Mouse (Mus musculus) thymus, adult 2 months (tissue): ENCODE results near the gene Car15. TPM values are rescaled to one million over a fixed set of nuclear protein-coding genes. Genes with fewer than 3 reads are reported as not detected.

Source experiments
- DNase-seq: peaks from one replicate; pipeline ENCODE4 v3.0.0; 2021
- H3K27ac ChIP-seq: fragments of 200-500 bp; 2 replicates; pipeline ENCODE4 v1.5.1; 2012; ENCODE audit warnings: low read length, control low read depth; ENCODE audit not compliant: control insufficient read depth, insufficient read depth
- H3K27me3 ChIP-seq: fragments of 200-500 bp; 2 replicates; pipeline ENCODE4 v1.6.1; 2012; ENCODE audit warnings: mild to moderate bottlenecking, low read length, moderate library complexity, mixed read lengths; ENCODE audit not compliant: control insufficient read depth, insufficient read depth
- H3K36me3 ChIP-seq: fragments of 200-500 bp; 2 replicates; pipeline ENCODE4 v1.6.1; 2012; ENCODE audit warnings: mild to moderate bottlenecking, low read length, moderate library complexity; ENCODE audit not compliant: control insufficient read depth, insufficient read depth
- H3K4me1 ChIP-seq: fragments of 200-500 bp; replicated peaks from 2 replicates; pipeline ENCODE4 v1.6.1; 2012; ENCODE audit warnings: low read length; ENCODE audit not compliant: control insufficient read depth, insufficient read depth
- H3K4me3 ChIP-seq: fragments of 200-500 bp; 2 replicates; pipeline ENCODE4 v1.5.1; 2012; ENCODE audit warnings: mild to moderate bottlenecking, low read length, control low read depth, moderate library complexity; ENCODE audit not compliant: control insufficient read depth, insufficient read depth
- CTCF ChIP-seq: fragments of 200-500 bp; IDR thresholded peaks from 2 replicates; pipeline ENCODE4 v1.5.1; 2012; ENCODE audit warnings: mild to moderate bottlenecking, control low read depth, low read length, moderate library complexity, borderline replicate concordance; ENCODE audit not compliant: control insufficient read depth, poor library complexity, insufficient read depth; ENCODE audit errors: extremely low read depth
- POLR2A ChIP-seq: fragments of 200-500 bp; IDR thresholded peaks from 2 replicates; pipeline ENCODE4 v1.6.1; 2012; ENCODE audit warnings: mild to moderate bottlenecking, low read length, control low read depth, moderate library complexity; ENCODE audit not compliant: control insufficient read depth, poor library complexity, insufficient read depth; ENCODE audit errors: extremely low read depth
- WGBS: fragments of 180-500 bp; shearing (Covaris S2); methylation state at CpG from one replicate; pipeline ENCODE4 v1.1.7; 2018; 5-methylcytosine and 5-hydroxymethylcytosine counted together
- polyA plus RNA-seq: library from polyadenylated mRNA; depleted of rRNA; stranded (reverse); fragments of >200 nt; gene quantifications from 2 replicates; pipeline ENCODE4 v1.2.3, GENCODE M21; 2012

Gene Car15
- polyA plus RNA-seq, 1 experiment: 22.4 TPM

- no peak for TF ChIP-seq POLR2A
- TF ChIP-seq CTCF: no peak
- DNase-seq: no peak
- peaks cover 21% of the 10 kb centered on the region for H3K4me1 ChIP-seq
- no peaks in the 10 kb centered on the region for H3K36me3 ChIP-seq
- no peak overlapping the region for H3K4me3 ChIP-seq
- H3K27ac ChIP-seq: no peak overlapping the region
- peaks cover 58% of the 10 kb centered on the region for H3K27me3 ChIP-seq
Measured at GRCm38 (mm10) chr16:17799584-17799983, 38.6 kb downstream of the Car15 start.

GRCm38 (mm10) chr16:17798321-17799180, 39.6 kb downstream of the Car15 start:
- Histone ChIP-seq H3K27me3 (peaks cover 51% of the 10 kb centered on the region), H3K36me3 (no peaks in the 10 kb centered on the region), H3K4me3 (no peak overlapping the region), H3K4me1 (peaks cover 14% of the 10 kb centered on the region), H3K27ac (no peak overlapping the region)
- TF ChIP-seq CTCF (no peak), POLR2A (no peak)
- WGBS: 17% methylated on average over 37 of the region's 45 CpGs
- DNase-seq: no peak

- H3K36me3 ChIP-seq: no peaks in the 10 kb centered on the region
- H3K27me3 ChIP-seq: peaks cover 45% of the 10 kb centered on the region
- 16% methylated on average over 29 of the region's 29 CpGs for WGBS
- H3K27ac ChIP-seq: no peak overlapping the region
- DNase-seq: no peak
- peak overlapping the region; percentile 15; the same call in 1 of the 2 replicates for H3K4me3 ChIP-seq
- TF ChIP-seq CTCF (no peak), POLR2A (no peak)
- H3K4me1 ChIP-seq: peaks cover 10% of the 10 kb centered on the region
Measured at GRCm38 (mm10) chr16:17797812-17798311, 40.3 kb downstream of the Car15 start.

GRCm38 (mm10) chr16:17796971-17797811, 41.0 kb downstream of the Car15 start, which contains the start of gene Scarf2:
Gene Scarf2 (plus strand): TSS chr16:17797282.
- peaks cover 4% of the 10 kb centered on the region; the same call in 1 of the 2 replicates for H3K36me3 ChIP-seq
- no peak within 1 kb of the TSS for H3K27ac ChIP-seq
- WGBS: 6% methylated on average over 81 of the region's 81 CpGs
- peaks cover 7% of the 10 kb centered on the region for H3K4me1 ChIP-seq
- peak within 1 kb of the TSS; percentile 17 for H3K4me3 ChIP-seq
- TF ChIP-seq CTCF (no peak), POLR2A (no peak)
- DNase-seq: no peak
- peaks cover 41% of the 10 kb centered on the region for H3K27me3 ChIP-seq

GRCm38 (mm10) chr16:17796519-17796918, 41.6 kb downstream of the Car15 start:
- Histone ChIP-seq H3K36me3 (peaks cover 10% of the 10 kb centered on the region), H3K4me1 (peaks cover 7% of the 10 kb centered on the region), H3K27ac (no peak overlapping the region), H3K4me3 (no peak overlapping the region), H3K27me3 (peaks cover 35% of the 10 kb centered on the region)
- DNase-seq: no peak
- TF ChIP-seq POLR2A (no peak), CTCF (no peak)

- H3K27me3 ChIP-seq: peaks cover 35% of the 10 kb centered on the region
- WGBS: 97% methylated on average over 5 of the region's 5 CpGs
- H3K27ac ChIP-seq: no peak overlapping the region
- H3K4me1 ChIP-seq: peaks cover 7% of the 10 kb centered on the region
- peaks cover 10% of the 10 kb centered on the region for H3K36me3 ChIP-seq
- H3K4me3 ChIP-seq: no peak overlapping the region
- no peak for DNase-seq
- TF ChIP-seq POLR2A (no peak), CTCF (no peak)
Measured at GRCm38 (mm10) chr16:17795643-17796042, 42.5 kb downstream of the Car15 start.
